Mouse (Mus musculus) spleen, postnatal 10 days (tissue): ENCODE results near the gene Cmtr1.
A peak's percentile ranks its signal among the peaks of the same experiment; 100 is the strongest.

ENCODE experiments used
- DNase-seq, 2 experiments: peaks; one replicate each; pipeline ENCODE4 v3.0.0; 2021 to 2022; ENCODE audit warnings: low spot score in 2 of 2

Cmtr1 gene

GRCm38 (mm10) chr17:29669030-29669429 lies 8.6 kb downstream of the Cmtr1 start:
- no peak for DNase-seq

GRCm38 (mm10) chr17:29669936-29670335 lies 9.5 kb downstream of the Cmtr1 start:
- DNase-seq, result peak in 1 of 2 experiments; percentile 52

- no peak for DNase-seq
Measured at GRCm38 (mm10) chr17:29671021-29671420, 10.6 kb downstream of the Cmtr1 start.

GRCm38 (mm10) chr17:29673325-29673724 lies 12.9 kb downstream of the Cmtr1 start:
- no peak for DNase-seq

- no peak for DNase-seq
Measured at GRCm38 (mm10) chr17:29678526-29678925, 18.1 kb downstream of the Cmtr1 start.

- peak in 1 of 2 experiments; percentile 33 for DNase-seq
Measured at GRCm38 (mm10) chr17:29679038-29679767, 18.8 kb downstream of the Cmtr1 start.

- no peak for DNase-seq
Measured at GRCm38 (mm10) chr17:29680174-29680573, 19.8 kb downstream of the Cmtr1 start.

- no peak for DNase-seq
Measured at GRCm38 (mm10) chr17:29680921-29681320, 20.5 kb downstream of the Cmtr1 start.

GRCm38 (mm10) chr17:29681669-29682068 lies 21.3 kb downstream of the Cmtr1 start:
- no peak for DNase-seq

GRCm38 (mm10) chr17:29682261-29682660 lies 21.9 kb downstream of the Cmtr1 start:
- no peak for DNase-seq

- no peak for DNase-seq
Measured at GRCm38 (mm10) chr17:29683127-29683526, 22.7 kb downstream of the Cmtr1 start.

- DNase-seq, result no peak
Measured at GRCm38 (mm10) chr17:29684275-29684674, 23.9 kb downstream of the Cmtr1 start.

GRCm38 (mm10) chr17:29686771-29687170 lies 26.4 kb downstream of the Cmtr1 start:
- DNase-seq, result no peak

GRCm38 (mm10) chr17:29687373-29687772 lies 27.0 kb downstream of the Cmtr1 start:
- DNase-seq, result peak in 1 of 2 experiments; percentile 42

GRCm38 (mm10) chr17:29688610-29689009 lies 28.2 kb downstream of the Cmtr1 start:
- no peak for DNase-seq

GRCm38 (mm10) chr17:29690257-29690656 lies 29.9 kb downstream of the Cmtr1 start:
- no peak for DNase-seq

GRCm38 (mm10) chr17:29692827-29693226 lies 32.4 kb downstream of the Cmtr1 start:
- DNase-seq, result no peak

- DNase-seq, result no peak
Measured at GRCm38 (mm10) chr17:29693571-29693970, 33.2 kb downstream of the Cmtr1 start.

GRCm38 (mm10) chr17:29694516-29694915 lies 34.1 kb downstream of the Cmtr1 start:
- DNase-seq, result no peak

- DNase-seq, result no peak
Measured at GRCm38 (mm10) chr17:29696940-29697339, 36.5 kb downstream of the Cmtr1 start.

- DNase-seq, result no peak
Measured at GRCm38 (mm10) chr17:29698421-29698820, 38.0 kb downstream of the Cmtr1 start.

GRCm38 (mm10) chr17:29700573-29700972 lies 40.2 kb downstream of the Cmtr1 start:
- DNase-seq, result no peak

- no peak for DNase-seq
Measured at GRCm38 (mm10) chr17:29702938-29703710, 42.7 kb downstream of the Cmtr1 start.
